Mouse (Mus musculus) embryonic facial prominence, embryonic 15.5 days (tissue): ENCODE measurements around the gene Olfr141. TPM values are rescaled to one million over a fixed set of nuclear protein-coding genes. Genes with fewer than 3 reads are reported as not detected.

Experiments
- ATAC-seq: fragments of 200-750 bp; cut with Nextera tagmentation; 2 replicates; pipeline ENCODE4 v1.8.0; 2017; ENCODE audit warnings: low read depth, moderate TSS enrichment; ENCODE audit not compliant: insufficient number of reproducible peaks, low FRiP score, low TSS enrichment
- H3K27ac ChIP-seq: fragments of 300-500 bp; sonication (generic); replicated peaks from 2 replicates; pipeline ENCODE4 v1.5.1; 2015; ENCODE audit warnings: mild to moderate bottlenecking, inconsistent platforms
- H3K27me3 ChIP-seq: fragments of 300-500 bp; sonication (generic); 2 replicates; pipeline ENCODE4 v1.6.1; 2015; ENCODE audit warnings: inconsistent platforms
- H3K36me3 ChIP-seq: fragments of 300-500 bp; sonication (generic); 2 replicates; pipeline ENCODE4 v1.6.1; 2015; ENCODE audit warnings: mild to moderate bottlenecking, inconsistent platforms
- H3K4me1 ChIP-seq: fragments of 300-500 bp; sonication (generic); 2 replicates; pipeline ENCODE4 v1.6.1; 2015; ENCODE audit warnings: inconsistent platforms
- H3K4me2 ChIP-seq: fragments of 300-500 bp; sonication (generic); replicated peaks from 2 replicates; pipeline ENCODE4 v1.6.1; 2015; ENCODE audit warnings: mild to moderate bottlenecking, inconsistent platforms
- H3K4me3 ChIP-seq: fragments of 300-500 bp; sonication (generic); replicated peaks from 2 replicates; pipeline ENCODE4 v1.5.1; 2015; ENCODE audit warnings: mild to moderate bottlenecking, inconsistent platforms
- H3K9ac ChIP-seq: fragments of 300-500 bp; sonication (generic); 2 replicates; pipeline ENCODE4 v1.6.1; 2015; ENCODE audit warnings: inconsistent platforms
- H3K9me3 ChIP-seq: fragments of 300-500 bp; sonication (generic); replicated peaks from 2 replicates; pipeline ENCODE4 v1.6.1; 2016; ENCODE audit warnings: inconsistent platforms
- WGBS: fragments of 180-500 bp; shearing (Covaris S2); methylation state at CpG from one replicate; pipeline ENCODE4 v1.1.7; 2015; 5-methylcytosine and 5-hydroxymethylcytosine counted together
- polyA plus RNA-seq: library from polyadenylated mRNA; unstranded; fragments of >200 nt; fragmentation: Nextera tagmentation; extraction: Ambion mirVana; gene quantifications from 2 replicates; pipeline ENCODE4 v1.2.1, GENCODE M21; 2015

The Olfr141 gene
- polyA plus RNA-seq = not detected in 2 replicates

DNA sequence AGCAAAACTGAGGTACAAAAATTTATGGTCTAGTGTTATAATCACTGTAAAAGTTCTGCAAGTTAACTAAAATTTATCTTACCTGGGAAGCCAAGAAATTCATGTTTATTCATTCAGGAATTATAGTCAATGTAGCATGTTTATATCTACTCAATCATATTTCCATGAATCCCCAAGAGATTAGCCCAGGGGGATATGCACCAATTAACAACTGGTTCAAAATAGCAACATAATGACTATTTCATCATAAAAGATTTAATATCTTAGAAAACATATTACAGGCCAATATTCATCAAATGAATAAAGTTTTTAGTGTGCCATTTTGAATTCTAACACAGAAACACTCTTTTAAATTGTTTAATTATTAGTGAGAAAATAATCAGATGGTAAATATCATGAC lies at the start of gene Olfr141:
Olfr141 (minus strand) TSS at position 101 of the 400 bp plus-strand sequence.
- no peak for ATAC-seq

DNA sequence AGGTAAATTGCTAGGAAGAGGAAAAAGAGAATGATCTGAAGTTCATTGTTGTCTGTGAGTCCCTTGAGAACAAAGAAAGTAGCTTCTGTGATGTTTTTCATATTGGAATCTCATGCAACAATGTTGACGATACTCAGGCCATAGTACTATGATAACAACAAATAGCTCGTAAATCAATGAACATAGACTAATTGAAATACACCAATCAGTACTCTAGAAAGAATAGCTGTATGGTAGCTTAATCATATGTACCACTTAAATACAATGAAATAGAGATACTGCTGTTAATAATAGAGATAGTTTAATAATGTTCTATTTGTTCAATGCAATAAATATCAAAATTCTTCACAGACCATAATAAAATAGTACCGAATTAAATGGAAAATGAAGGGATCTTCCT lies 41.8 kb upstream of the Olfr141 start, which contains the start of gene Olfr1095:
Olfr1095 (minus strand) TSS at position 101 of the 400 bp plus-strand sequence.
- Histone ChIP-seq H3K27ac (no peak within 1 kb of the TSS), H3K4me3 (no peak within 1 kb of the TSS), H3K9me3 (no peaks in the 10 kb centered on the region), H3K9ac (no peak within 1 kb of the TSS), H3K27me3 (no peaks in the 10 kb centered on the region), H3K4me1 (no peaks in the 10 kb centered on the region), H3K36me3 (no peaks in the 10 kb centered on the region), H3K4me2 (no peak within 1 kb of the TSS)
- WGBS = 90% methylated on average over 3 of the region's 3 CpGs
- ATAC-seq = no peak

More for the DNA sequence above, at the start of gene Olfr141:
- Histone ChIP-seq H3K9me3 (no peaks in the 10 kb centered on the region), H3K27ac (no peak within 1 kb of the TSS), H3K4me1 (no peaks in the 10 kb centered on the region), H3K27me3 (no peaks in the 10 kb centered on the region), H3K36me3 (no peaks in the 10 kb centered on the region), H3K4me2 (no peak within 1 kb of the TSS), H3K4me3 (no peak within 1 kb of the TSS), H3K9ac (no peak within 1 kb of the TSS)

DNA sequence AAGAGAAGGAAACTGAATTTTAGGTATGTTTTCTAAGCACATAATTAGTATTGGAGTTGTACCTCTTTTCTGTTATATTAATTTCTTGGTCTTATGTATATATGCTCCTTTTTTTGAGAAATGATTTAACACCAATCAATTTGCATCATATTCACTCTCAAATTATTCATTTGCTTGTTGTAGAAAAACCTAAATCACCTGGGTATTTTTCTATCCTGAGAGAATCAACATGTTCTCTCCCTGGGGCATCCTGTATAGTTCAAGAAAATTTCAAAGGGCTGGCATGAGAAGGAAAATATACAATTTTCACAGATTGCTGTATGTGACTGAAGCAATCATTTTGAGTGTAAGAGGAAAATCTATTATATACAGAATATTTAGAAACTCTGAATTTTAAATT lies 14.5 kb upstream of the Olfr141 start, which contains the start of gene Olfr1094:
Olfr1094 (plus strand) TSS at position 301 of the 400 bp plus-strand sequence.
- no peaks in the 10 kb centered on the region for H3K9me3 ChIP-seq
- no peak within 1 kb of the TSS for H3K27ac ChIP-seq
- no peaks in the 10 kb centered on the region for H3K36me3 ChIP-seq
- H3K4me3 ChIP-seq = no peak within 1 kb of the TSS
- no peak for ATAC-seq
- no peaks in the 10 kb centered on the region for H3K4me1 ChIP-seq
- H3K27me3 ChIP-seq = no peaks in the 10 kb centered on the region
- H3K4me2 ChIP-seq = no peak within 1 kb of the TSS
- H3K9ac ChIP-seq = no peak within 1 kb of the TSS

DNA sequence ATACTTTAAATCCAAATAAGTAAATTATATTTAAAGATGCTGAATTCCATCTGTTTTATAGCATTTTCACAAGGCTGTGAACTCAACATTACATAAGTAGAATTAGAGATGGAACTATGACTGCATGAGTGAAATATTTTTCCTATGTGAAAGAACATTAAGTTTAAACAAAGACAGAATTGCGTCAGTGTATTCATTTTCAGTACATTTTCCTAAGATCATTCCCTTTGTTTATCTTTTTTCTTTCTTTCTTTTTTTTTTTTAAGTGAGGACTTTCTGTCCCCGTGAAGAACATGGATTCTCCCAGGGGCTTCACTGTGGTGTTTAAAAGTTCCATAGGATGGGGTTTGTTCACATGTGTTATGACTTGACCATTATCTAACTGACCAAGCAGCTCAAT lies 27.6 kb downstream of the Olfr141 start, which contains the start of gene Olfr1093:
Olfr1093 (plus strand) TSS at position 301 of the 400 bp plus-strand sequence.
- 77% methylated on average over 2 of the region's 2 CpGs for WGBS
- no peak within 1 kb of the TSS for H3K27ac ChIP-seq
- H3K36me3 ChIP-seq = no peaks in the 10 kb centered on the region
- H3K9me3 ChIP-seq = no peaks in the 10 kb centered on the region
- no peak within 1 kb of the TSS for H3K4me2 ChIP-seq
- no peak for ATAC-seq
- H3K4me3 ChIP-seq = no peak within 1 kb of the TSS
- H3K9ac ChIP-seq = no peak within 1 kb of the TSS
- no peaks in the 10 kb centered on the region for H3K27me3 ChIP-seq
- no peaks in the 10 kb centered on the region for H3K4me1 ChIP-seq

DNA sequence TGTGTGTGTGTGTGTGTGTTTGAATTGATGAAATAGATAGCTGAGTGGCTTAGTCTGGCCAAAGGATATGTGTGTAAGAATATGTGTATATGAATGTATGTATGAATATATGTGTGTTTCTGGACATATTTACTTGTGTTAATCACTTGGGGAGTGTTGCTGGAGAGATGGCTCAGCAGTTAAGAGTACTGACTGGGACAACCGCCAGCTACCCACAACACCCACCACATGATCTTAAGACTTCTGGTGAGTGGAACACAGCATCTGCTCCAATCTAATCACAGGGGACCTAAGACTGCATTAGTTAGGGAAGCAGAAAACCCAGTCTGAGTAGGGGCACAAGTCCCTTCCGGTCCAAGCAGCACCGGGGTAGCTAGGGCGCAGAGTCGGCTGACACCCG lies 48.8 kb downstream of the Olfr141 start:
- no peak overlapping the region for H3K4me3 ChIP-seq
- no peaks in the 10 kb centered on the region for H3K27me3 ChIP-seq
- 98% methylated on average over 6 of the region's 6 CpGs for WGBS
- H3K27ac ChIP-seq = no peak overlapping the region
- H3K9me3 ChIP-seq = no peaks in the 10 kb centered on the region
- ATAC-seq = no peak
- H3K4me1 ChIP-seq = no peaks in the 10 kb centered on the region
- no peaks in the 10 kb centered on the region for H3K36me3 ChIP-seq
- no peak overlapping the region for H3K9ac ChIP-seq
- no peak overlapping the region for H3K4me2 ChIP-seq

DNA sequence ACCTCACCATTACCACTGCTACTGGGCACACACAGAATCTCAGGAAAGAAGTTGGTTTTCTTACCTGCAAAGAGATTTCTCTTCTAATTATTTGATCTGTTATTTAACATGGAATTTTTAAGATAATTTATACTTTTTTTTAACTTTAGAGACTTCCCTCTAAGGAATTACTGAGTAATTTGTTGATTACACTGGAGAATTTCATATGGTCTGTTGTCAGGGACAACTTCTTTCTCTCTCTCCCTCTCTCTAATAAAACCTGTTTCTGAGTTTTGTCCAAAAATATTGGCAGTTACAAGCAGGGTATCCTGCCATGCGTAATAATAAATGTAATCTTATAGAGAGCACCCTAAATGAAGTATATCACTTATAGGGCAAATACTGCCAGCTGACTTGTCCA lies 50.9 kb downstream of the Olfr141 start, which contains the start of gene Olfr1090:
Olfr1090 (minus strand) TSS at position 101 of the 400 bp plus-strand sequence.
- H3K9ac ChIP-seq = no peak within 1 kb of the TSS
- H3K4me2 ChIP-seq = no peak within 1 kb of the TSS
- no peaks in the 10 kb centered on the region for H3K9me3 ChIP-seq
- H3K27ac ChIP-seq = no peak within 1 kb of the TSS
- no peaks in the 10 kb centered on the region for H3K27me3 ChIP-seq
- H3K36me3 ChIP-seq = no peaks in the 10 kb centered on the region
- H3K4me3 ChIP-seq = no peak within 1 kb of the TSS
- WGBS = 71% methylated on average over 1 of the region's 1 CpGs
- H3K4me1 ChIP-seq = no peaks in the 10 kb centered on the region
- ATAC-seq = no peak

Other genes with a start within 250 kb of the Olfr141 start
- not detected in 2 replicates for gene Olfr1082, start 211.1 kb downstream of the Olfr141 start, polyA plus RNA-seq
- gene Olfr1084, start 170.3 kb downstream of the Olfr141 start, polyA plus RNA-seq = not detected in 2 replicates
- not detected in 2 replicates for gene Olfr1085, start 148.0 kb downstream of the Olfr141 start, polyA plus RNA-seq
- not detected in 2 replicates for gene Olfr1086, start 129.9 kb downstream of the Olfr141 start, polyA plus RNA-seq
- gene Olfr1087, start 111.6 kb downstream of the Olfr141 start, polyA plus RNA-seq = 0.35 TPM in 1 of 2 replicates, not detected in the other
- not detected in 2 replicates for gene Olfr1089, start 76.3 kb downstream of the Olfr141 start, polyA plus RNA-seq
- gene Olfr1090, start 51.0 kb downstream of the Olfr141 start, polyA plus RNA-seq = not detected in 2 replicates
- not detected in 2 replicates for gene Olfr1093, start 27.5 kb downstream of the Olfr141 start, polyA plus RNA-seq
- not detected in 2 replicates for gene Olfr1094, start 14.6 kb upstream of the Olfr141 start, polyA plus RNA-seq
- not detected in 2 replicates for gene Olfr1095, start 41.7 kb upstream of the Olfr141 start, polyA plus RNA-seq
- gene Gm13723, start 64.8 kb upstream of the Olfr141 start, polyA plus RNA-seq = not detected in 2 replicates
- not detected in 2 replicates for gene Olfr1097, start 82.2 kb upstream of the Olfr141 start, polyA plus RNA-seq
- gene Olfr1098, start 114.5 kb upstream of the Olfr141 start, polyA plus RNA-seq = not detected in 2 replicates
- gene Olfr1099, start 150.7 kb upstream of the Olfr141 start, polyA plus RNA-seq = not detected in 2 replicates
- 0.12 TPM in 1 of 2 replicates, not detected in the other for gene Olfr1100, start 169.9 kb upstream of the Olfr141 start, polyA plus RNA-seq
- 0.16 TPM in 1 of 2 replicates, not detected in the other for gene Olfr1101, start 181.2 kb upstream of the Olfr141 start, polyA plus RNA-seq
- gene Olfr1102, start 188.4 kb upstream of the Olfr141 start, polyA plus RNA-seq = 0.09 TPM in 1 of 2 replicates, not detected in the other
- gene Olfr1104, start 217.1 kb upstream of the Olfr141 start, polyA plus RNA-seq = 0.13 TPM in 1 of 2 replicates, not detected in the other
- gene Olfr1105, start 226.5 kb upstream of the Olfr141 start, polyA plus RNA-seq = 0.05 and 0.17 TPM in 2 replicates
- 0.28 TPM in 1 of 2 replicates, not detected in the other for gene Olfr1106, start 242.3 kb upstream of the Olfr141 start, polyA plus RNA-seq